Mouse (Mus musculus): Measurements from ENCODE around the gene Tspan32.
A peak's percentile ranks its signal among the peaks of the same experiment; 100 is the strongest.

- TF ChIP-seq CTCF (IDR thresholded peaks at IDR 0.05; ENCODE audit: low read depth), result no peak
- TF ChIP-seq EP300 (IDR thresholded peaks at IDR 0.05; ENCODE audit: low read depth), result peak; percentile 33; the same call in 1 of the 2 replicates
Measured at GRCm38 (mm10) chr7:143041138-143041822, 36.4 kb downstream of the Tspan32 start.
